Mouse (Mus musculus) thymus, adult 2 months (tissue): ENCODE measurements around the gene Thrb.

Experiments
- CTCF ChIP-seq: fragments of 200-500 bp; IDR thresholded peaks from 2 replicates; pipeline ENCODE4 v1.5.1; 2012; ENCODE audit warnings: mild to moderate bottlenecking, control low read depth, low read length, moderate library complexity, borderline replicate concordance; ENCODE audit not compliant: control insufficient read depth, poor library complexity, insufficient read depth; ENCODE audit errors: extremely low read depth
- POLR2A ChIP-seq: fragments of 200-500 bp; IDR thresholded peaks from 2 replicates; pipeline ENCODE4 v1.6.1; 2012; ENCODE audit warnings: mild to moderate bottlenecking, low read length, control low read depth, moderate library complexity; ENCODE audit not compliant: control insufficient read depth, poor library complexity, insufficient read depth; ENCODE audit errors: extremely low read depth

GRCm38 (mm10) chr14:17659686-17660328 lies at the start of gene Thrb:
- TF ChIP-seq CTCF, result no peak; the same call in 1 of the 2 replicates
- TF ChIP-seq POLR2A, result no peak
